Mouse (Mus musculus) left cerebral cortex, postnatal 36 days (tissue): ENCODE measurements around the gene Adamts18. TPM values are rescaled to one million over a fixed set of nuclear protein-coding genes. Genes with fewer than 3 reads are reported as not detected.
A peak's percentile ranks its signal among the peaks of the same experiment; 100 is the strongest.

Experiments used
- DNase-seq, 2 experiments: peaks; one replicate each; pipeline ENCODE4 v3.0.0; 2021 to 2022; ENCODE audit warnings: low spot score in 2 of 2, mixed read lengths in 1 of 2
- intact Hi-C: fragments of 180-260 bp; cut with DNase I; formaldehyde crosslinking; loops from one replicate; pipeline ENCODE4 v1.15.1; 2025
- total RNA-seq, 2 experiments: library from RNA; stranded (reverse); gene quantifications; 2 replicates each; pipeline ENCODE4 v1.2.3; 2021

The Adamts18 gene
- total RNA-seq, 2 experiments from 2014 or later = 2.4 to 2.6 TPM

DNA sequence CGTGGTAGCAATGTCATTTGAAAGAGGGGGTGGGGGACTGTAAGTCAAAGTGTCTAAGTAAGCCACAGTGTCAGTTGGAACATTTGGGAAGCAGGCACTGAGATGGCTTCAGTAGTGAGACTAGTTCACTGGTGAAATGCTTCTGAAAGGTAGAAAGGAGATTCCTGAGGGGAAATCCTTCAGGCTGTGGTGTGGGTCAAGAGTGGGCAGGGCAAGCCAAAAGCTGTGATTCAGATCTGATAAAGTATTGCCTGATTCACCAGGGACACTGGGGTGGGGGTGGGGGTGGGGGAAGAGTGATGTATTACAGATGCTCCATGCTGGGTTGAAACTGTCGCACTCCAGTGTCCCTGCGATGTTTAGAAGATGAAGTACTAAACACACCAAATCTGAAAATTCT lies 173.9 kb downstream of the Adamts18 start:
- intact Hi-C loops = no loop called here
- no peak for DNase-seq

DNA sequence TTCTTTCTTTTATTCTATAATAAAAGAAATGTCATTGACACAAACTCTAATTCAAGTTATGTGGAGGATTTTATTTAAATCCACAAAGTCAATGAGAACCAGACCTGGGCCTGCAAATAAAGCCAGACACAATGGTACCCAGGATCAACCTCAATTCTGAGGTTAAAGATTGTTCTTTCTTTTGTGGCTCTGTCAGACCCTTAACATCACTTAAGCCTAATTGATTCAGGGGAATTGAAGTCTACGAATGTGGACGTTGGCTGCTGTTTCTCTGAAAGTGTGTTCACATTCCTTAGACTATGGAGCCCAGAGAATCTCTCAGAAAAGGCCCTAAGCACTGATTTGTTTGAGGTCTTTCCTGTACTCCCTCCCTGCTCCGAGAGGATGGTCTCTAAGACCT lies 175.2 kb downstream of the Adamts18 start:
- intact Hi-C loops = no loop called here
- no peak for DNase-seq

DNA sequence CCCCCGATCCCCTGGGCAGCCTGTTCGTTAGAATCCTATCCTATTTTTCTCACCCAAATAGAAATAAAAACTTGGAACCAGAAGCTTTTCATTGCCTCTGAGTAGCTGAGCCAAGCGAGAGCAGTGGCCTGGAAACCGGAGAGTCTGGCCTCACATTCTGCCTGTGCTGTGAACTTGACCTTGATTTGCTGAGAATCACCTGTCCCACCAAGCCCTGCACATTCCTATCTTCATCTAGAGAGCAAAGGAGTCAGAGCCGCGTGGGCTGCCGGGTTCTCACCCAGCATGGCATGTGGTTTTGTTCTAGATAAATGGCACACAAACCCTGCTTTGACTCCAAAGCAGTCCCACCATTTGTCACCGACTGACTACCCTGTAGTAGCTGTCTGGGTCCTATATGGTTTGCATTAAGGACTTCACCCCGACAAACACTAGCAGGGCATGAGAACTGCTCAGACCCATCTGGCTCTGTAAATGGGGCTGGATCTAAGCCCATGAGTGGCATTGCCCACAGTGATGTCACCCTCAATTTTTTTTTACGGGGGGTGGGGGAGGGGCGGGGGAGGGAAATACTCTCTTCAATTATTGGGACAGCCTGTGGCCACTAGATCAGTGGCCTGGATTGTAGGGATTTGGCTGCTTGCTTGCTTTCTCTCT lies 175.8 kb downstream of the Adamts18 start:
- DNase-seq = no peak
- intact Hi-C loops = no loop called here

DNA sequence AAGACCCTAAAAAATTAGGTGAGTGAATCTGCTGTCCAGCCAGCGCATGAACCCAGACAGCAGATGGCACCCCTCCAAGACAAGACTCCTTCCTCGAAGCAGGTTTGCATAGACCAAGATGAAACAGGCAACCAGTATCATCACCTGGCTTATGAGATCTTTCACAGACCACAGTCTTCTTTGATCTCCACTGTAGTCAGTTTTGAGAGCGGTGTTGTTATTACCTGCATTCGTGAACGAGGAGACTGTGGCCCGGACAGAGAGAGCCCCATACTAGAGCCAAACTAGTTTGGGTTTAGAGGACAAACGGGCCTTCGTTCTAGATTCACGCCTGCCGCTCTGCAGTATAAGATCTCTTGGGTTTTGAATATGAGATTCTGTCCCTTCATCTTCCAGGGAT lies 178.6 kb downstream of the Adamts18 start:
- DNase-seq = no peak

DNA sequence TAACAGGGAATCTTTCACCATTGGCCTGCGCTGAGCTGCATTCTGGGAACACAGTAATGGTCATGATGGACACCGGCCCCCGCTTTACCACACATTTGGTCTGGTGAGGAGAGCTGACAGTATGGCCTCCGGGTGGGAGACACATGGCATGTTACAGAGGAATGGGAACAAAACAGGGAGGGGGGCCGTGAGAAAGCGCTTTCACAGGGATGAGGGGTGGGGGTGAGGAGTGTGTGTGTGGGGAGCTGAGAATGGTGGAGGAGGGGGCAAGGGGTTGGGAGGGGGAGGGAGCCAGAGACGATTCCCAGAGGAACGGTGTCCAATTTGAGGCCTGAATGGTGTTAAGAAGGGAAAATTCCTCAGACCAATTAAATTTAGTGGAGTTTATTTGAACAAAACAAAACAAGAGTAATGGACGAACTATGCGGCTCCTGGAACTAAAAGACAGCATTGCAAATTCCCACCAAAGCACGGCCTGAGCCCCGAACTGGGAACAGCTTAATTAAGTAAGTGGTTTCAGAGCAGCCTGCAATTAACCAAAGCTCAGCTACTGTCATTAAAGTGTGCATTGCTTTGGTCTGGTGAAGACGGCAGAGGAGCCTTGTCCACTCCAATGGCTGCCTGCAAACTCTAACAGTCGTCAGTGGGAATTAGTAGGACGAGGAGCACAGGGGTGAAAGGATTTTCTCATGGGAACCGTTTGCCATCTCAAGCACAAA lies 181.7 kb downstream of the Adamts18 start:
- intact Hi-C loops = loop anchor here (5.0 to 10.0 kb wide), 2 partner anchors 118 to 700 kb away; no protein-coding TSS in a partner anchor
- DNase-seq = no peak

More for the DNA sequence above, 178.6 kb downstream of the Adamts18 start:
- intact Hi-C loops = loop anchor here (5.0 to 10.0 kb wide), 2 partner anchors 115 to 697 kb away; no protein-coding TSS in a partner anchor

DNA sequence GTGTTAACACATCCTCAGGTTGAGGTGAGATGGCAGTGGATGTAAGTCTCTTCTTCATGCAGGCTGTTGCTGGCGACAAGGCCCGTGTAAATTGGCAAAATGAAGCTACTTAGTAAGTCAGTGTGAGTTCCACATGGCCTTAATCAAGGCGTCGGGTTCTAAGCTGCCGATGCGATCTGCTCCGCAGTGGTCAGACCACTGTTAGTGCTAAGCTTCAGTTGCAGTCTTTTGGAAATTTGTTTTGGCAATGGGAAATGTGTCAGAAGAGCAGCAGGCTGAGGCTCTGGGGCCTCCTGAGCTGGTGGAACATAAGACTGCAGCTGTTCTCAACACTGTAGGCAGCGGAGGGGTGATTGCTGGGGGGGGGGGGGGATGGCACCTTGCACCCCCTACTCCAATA lies 182.6 kb downstream of the Adamts18 start:
- intact Hi-C loops = loop anchor here (2.0 to 10.0 kb wide), 3 partner anchors 119 to 773 kb away; partner anchors contain the start of gene Wwox
- DNase-seq = no peak

DNA sequence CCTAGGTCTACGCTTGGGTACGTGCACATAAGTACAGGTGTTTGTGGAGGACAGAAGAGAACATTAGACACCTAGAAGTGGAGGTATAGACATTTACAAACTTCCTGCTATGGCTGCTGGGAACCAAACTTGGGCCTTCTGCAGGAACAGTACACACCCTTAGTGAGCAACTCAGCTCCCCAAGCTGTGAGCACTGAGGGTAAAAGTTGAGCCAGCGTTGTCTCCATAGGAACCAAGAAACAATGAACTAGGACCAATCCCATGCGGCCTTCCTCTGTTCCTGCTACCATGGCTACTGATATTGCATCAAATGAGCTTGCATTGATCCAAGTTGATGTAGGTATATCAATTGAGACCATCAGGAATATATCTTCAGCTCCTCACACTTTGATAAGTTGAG lies 183.5 kb downstream of the Adamts18 start:
- intact Hi-C loops = loop anchor here (2.0 to 10.0 kb wide), 3 partner anchors 120 to 774 kb away; partner anchors contain the start of gene Wwox
- no peak for DNase-seq

DNA sequence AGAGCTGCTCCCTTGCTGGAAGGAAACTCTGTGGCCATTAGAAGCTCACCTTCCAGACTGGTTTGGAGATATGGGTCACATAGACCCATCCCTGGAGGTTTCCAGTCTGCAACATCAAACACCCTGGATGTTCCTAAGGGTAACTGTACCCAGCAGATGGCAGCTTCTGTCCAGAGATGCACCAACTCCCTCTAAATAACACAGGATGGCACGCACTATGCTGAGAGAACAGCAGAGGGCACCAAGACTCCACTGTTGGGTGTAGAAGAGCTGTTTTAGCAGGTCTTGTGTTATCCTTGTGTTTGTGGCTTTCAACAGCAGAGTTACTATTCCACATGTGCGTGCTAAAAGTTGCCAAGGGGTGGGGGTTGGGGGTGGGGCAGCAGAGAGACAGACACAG lies 184.0 kb downstream of the Adamts18 start:
- peak; percentile 81 to 87 for DNase-seq

DNA sequence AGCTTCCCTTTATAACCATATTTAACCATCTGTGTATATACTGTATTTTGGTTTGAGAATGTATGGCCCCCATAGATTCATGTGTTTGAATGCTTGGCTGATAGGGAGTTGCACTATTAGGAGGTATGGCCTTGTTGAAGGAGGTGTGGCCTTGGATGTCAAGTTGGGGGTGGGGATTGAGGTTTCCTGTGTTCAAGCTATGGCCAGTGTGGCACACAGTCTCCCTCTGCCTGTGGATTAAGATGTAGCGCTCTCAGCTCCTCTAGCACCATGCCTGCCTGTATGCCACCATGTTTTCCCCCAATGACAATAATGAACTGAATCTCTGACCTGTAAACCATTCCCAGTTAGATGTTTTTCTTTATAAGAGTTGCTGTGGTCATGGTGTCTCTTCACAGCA lies 188.4 kb downstream of the Adamts18 start:
- DNase-seq = no peak
- intact Hi-C loops = loop anchor here (5.0 to 10.0 kb wide), 2 partner anchors 125 to 192 kb away; no protein-coding TSS in a partner anchor

More for the DNA sequence above, 184.0 kb downstream of the Adamts18 start:
- intact Hi-C loops = loop anchor here (1.0 to 10.0 kb wide), 5 partner anchors 120 to 774 kb away; partner anchors contain the start of gene Wwox

DNA sequence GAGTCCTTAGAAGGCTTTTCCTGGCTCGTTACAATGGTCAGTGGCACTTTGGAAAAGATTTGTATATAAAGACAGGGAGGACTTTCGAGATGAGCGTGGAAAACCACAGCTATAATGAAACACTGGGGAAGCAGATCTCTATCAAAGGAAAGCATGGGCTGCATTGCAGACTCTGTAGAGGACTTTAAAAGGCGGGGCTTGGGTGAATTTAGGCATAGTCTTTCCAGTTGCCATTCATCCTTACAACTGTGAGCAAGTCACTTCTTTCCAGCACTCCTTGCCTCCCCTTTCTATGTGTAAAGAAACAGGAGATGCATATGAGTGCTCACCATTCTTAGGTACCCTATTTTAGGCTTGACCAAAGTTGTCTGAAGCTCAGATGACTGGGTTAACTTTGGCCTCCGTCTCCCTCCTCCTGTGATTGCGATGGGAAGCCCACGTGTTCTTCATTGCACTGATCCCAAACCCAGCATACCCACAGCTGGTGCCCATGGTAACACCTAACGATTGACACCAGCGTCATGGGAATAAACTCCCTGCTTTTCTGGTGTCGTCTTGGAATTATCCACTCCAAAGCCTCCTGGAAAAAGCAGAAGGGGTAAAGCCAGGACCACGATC lies 191.7 kb downstream of the Adamts18 start:
- intact Hi-C loops = no loop called here

DNA sequence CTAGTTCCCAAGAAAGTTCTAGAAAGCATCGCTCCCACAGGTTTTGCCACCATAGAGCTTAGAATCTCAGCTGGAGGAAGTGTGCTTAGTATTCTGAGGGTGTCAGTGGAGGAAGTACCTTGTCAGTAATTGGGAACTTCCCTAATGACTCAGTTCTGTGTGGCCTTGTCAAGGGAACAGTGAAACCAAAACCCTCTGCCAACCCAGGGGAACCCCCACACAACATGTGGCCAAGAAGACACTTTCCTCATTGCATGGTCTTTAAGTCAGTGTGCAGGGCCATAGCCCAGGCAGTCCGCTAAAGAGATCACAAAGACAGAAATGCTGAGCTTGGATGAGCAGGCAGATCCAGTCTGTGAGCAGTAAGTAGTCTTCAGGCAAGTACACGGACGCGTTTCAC lies 192.4 kb downstream of the Adamts18 start:
- intact Hi-C loops = no loop called here
- no peak for DNase-seq

More for the DNA sequence above, 191.7 kb downstream of the Adamts18 start:
- DNase-seq = no peak

DNA sequence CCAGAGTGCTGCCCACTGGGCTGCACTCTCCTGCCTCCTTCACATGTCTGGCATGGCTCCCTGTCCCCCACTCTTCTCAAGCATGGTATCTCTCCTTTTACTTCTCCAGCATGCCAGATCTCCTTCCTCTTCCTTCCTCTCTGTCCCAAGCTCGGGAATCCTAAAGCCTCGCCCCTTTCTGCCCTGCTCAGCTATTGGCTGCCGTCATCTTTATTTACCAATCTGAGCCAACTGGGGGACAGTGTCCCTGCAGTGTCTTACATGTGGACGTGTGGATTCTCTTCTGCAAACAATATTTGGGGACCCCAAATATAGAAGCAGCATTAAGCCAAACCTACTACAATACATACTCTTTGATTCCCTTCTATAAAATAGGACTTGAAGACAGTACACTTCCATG lies 195.4 kb downstream of the Adamts18 start:
- intact Hi-C loops = no loop called here
- no peak for DNase-seq

DNA sequence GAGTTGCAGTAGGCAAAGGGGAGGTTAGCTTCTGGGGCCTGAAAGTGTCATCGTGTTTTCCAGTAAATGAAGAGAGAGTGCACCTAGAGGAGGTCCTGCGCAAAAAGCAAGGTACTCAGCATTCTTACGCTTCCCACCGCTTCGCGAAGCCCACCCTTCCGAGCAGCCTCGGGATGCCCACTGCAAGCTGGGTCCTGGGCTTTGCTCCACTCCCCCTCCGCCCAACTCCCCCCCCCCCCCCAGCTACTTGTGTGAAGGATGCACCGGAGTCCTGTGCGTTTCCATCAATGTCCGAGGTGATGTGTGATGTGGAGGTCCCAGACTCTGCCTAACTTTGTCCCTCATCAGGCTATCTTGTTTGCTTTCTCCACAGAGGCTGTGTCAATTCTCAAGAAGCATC lies 196.1 kb downstream of the Adamts18 start:
- no peak for DNase-seq
- intact Hi-C loops = no loop called here

Other genes starting within 250 kb of the Adamts18 start
- gene Mon1b, start 213.2 kb downstream of the Adamts18 start, total RNA-seq = 10 to 100 TPM; 24.0 to 25.1 TPM
- under 1 TPM in 1 of 2 experiments, not detected in 1; 0.79 TPM for gene Syce1l, start 205.5 kb downstream of the Adamts18 start, total RNA-seq